Mouse (Mus musculus) lung, embryonic 14.5 days (tissue): Measurements from ENCODE around the gene Slc12a8. TPM values are rescaled to one million over a fixed set of nuclear protein-coding genes. Genes with fewer than 3 reads are reported as not detected.
A peak's percentile ranks its signal among the peaks of the same experiment; 100 is the strongest.

Source experiments
- ATAC-seq: fragments of 200-750 bp; cut with Nextera tagmentation; 2 replicates; pipeline ENCODE4 v1.8.0; 2017; ENCODE audit warnings: mild to moderate bottlenecking, moderate TSS enrichment, moderate library complexity; ENCODE audit not compliant: insufficient read depth
- DNase-seq: peaks from one replicate; pipeline ENCODE4 v3.0.0-alpha.2; 2015
- H3K27ac ChIP-seq: fragments of 300-500 bp; sonication (generic); 2 replicates; pipeline ENCODE4 v1.5.1; 2014; ENCODE audit warnings: low read depth, mild to moderate bottlenecking, moderate library complexity
- H3K27me3 ChIP-seq: fragments of 300-500 bp; sonication (generic); 2 replicates; pipeline ENCODE4 v1.6.1; 2014; ENCODE audit warnings: low read length, control low read depth; ENCODE audit not compliant: insufficient read depth
- H3K36me3 ChIP-seq: fragments of 300-500 bp; sonication (generic); 2 replicates; pipeline ENCODE4 v1.6.1; 2014; ENCODE audit warnings: control low read depth; ENCODE audit not compliant: insufficient read depth
- H3K4me1 ChIP-seq: fragments of 300-500 bp; sonication (generic); 2 replicates; pipeline ENCODE4 v1.6.1; 2014; ENCODE audit warnings: antibody characterized with exemption, control low read depth; ENCODE audit not compliant: insufficient read depth
- H3K4me2 ChIP-seq: fragments of 300-500 bp; sonication (generic); 2 replicates; pipeline ENCODE4 v1.6.1; 2014; ENCODE audit warnings: mild to moderate bottlenecking
- H3K4me3 ChIP-seq: fragments of 300-500 bp; sonication (generic); 2 replicates; pipeline ENCODE4 v1.5.1; 2014; ENCODE audit warnings: low read depth, low read length
- H3K9ac ChIP-seq: fragments of 300-500 bp; sonication (generic); 2 replicates; pipeline ENCODE4 v1.6.1; 2014
- H3K9me3 ChIP-seq: fragments of 300-500 bp; sonication (generic); 2 replicates; pipeline ENCODE4 v1.6.1; 2016; ENCODE audit warnings: low read depth, low read length, control low read depth
- CTCF ChIP-seq: IDR thresholded peaks from 2 replicates; pipeline ENCODE4 v1.5.1; 2016; ENCODE audit warnings: antibody characterized with exemption, low read depth
- WGBS: fragments of 180-500 bp; shearing (Covaris S2); extraction: QIAGEN DNeasy Blood & Tissue Kit; methylation state at CpG from one replicate; pipeline ENCODE4 v1.1.7; 2014; 5-methylcytosine and 5-hydroxymethylcytosine counted together
- polyA plus RNA-seq: library from polyadenylated mRNA; unstranded; fragments of >200 nt; fragmentation: Nextera tagmentation; extraction: Ambion mirVana; gene quantifications from 2 replicates; pipeline ENCODE4 v1.2.1, GENCODE M21; 2014

The Slc12a8 gene
- polyA plus RNA-seq, 1 experiment from 2014 or later: 1.1 TPM

DNA sequence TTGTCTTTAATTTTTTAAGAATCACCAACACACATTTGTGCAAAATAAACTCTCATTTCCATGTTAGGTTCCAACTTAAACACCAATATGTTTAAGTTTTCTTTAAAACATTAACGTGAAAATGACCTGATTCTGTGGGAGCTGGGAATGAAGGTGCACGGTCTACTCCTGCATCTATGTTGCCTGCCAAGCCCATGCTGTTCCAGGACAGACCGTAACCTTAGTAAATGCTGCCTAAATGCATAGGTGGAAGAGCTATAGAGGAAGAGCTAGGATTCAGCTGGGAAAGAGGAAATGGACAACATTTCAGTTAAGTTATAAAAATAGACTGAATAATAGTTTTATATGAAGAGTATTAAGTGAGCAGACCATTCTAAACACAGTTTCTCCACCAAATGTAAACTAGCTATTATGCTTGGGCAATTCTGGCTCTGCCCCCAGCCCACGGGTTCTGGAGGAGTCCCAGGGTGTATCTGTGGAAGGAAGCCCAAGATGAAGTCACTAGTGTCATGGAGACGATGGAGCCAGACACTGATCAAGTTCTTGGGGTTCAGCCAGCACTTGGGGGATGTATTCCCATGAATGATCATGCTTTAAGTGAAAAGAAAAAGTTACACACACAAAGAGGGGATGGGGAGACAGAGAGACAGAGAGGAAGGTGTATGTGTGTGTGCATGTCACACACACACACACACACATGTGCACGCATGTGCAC is 95.1 kb downstream of the Slc12a8 start:
- Histone ChIP-seq H3K36me3 (no peaks in the 10 kb centered on the region), H3K9ac (no peak overlapping the region), H3K4me3 (no peak overlapping the region), H3K4me2 (no peak overlapping the region), H3K27me3 (no peaks in the 10 kb centered on the region), H3K27ac (no peak overlapping the region), H3K9me3 (no peaks in the 10 kb centered on the region), H3K4me1 (no peaks in the 10 kb centered on the region)
- WGBS: 68% methylated on average over 6 of the region's 6 CpGs
- TF ChIP-seq CTCF: no peak
- ATAC-seq (no peak), DNase-seq (peak; percentile 36)

DNA sequence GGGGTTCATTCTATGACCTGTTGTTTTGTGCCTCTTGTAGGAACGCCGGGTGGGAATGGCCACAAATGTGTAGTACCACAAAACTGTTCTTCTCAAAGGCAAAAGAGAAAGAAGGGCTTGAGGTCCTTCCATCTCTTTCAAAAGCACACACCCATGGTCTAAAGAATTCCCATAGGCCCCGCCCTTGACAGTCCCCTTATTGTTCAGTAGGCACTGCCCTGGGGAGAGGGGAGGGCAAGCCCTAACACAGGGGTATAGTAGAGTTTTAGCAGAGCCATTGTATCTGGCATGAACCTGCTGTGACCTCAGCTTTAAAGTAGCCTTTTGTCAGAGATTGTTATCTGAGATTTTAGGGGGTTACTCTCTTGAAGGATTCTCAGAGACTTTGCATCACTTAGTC is 98.9 kb downstream of the Slc12a8 start:
- H3K4me3 ChIP-seq: no peak overlapping the region
- H3K27ac ChIP-seq: no peak overlapping the region
- H3K4me1 ChIP-seq: no peaks in the 10 kb centered on the region
- TF ChIP-seq CTCF: no peak
- H3K9ac ChIP-seq: no peak overlapping the region
- DNase-seq (no peak), ATAC-seq (no peak)
- H3K27me3 ChIP-seq: no peaks in the 10 kb centered on the region
- H3K36me3 ChIP-seq: no peaks in the 10 kb centered on the region
- no peaks in the 10 kb centered on the region for H3K9me3 ChIP-seq
- no peak overlapping the region for H3K4me2 ChIP-seq
- 93% methylated on average over 3 of the region's 3 CpGs for whole genome bisulfite sequencing

DNA sequence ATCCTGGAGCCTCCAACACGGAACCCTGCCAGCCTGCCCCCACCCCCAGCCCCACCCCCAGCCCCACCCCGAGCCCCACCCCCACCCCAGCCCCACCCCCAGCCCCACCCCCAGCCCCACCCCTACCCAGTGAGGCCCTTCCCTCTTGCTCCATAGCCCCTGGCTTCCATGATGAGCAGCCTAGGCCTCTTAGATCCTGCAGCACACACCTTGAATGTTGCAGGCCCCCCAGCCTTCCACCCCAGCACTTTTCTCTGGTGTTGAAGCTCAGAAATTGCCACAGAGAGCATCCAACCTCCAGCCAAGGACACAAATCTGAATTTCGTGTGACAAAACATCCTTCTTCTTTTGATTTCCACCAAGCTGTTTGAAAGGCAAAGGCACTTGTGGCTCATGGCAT is 104.7 kb downstream of the Slc12a8 start:
- WGBS: 66% methylated on average over 2 of the region's 3 CpGs
- ATAC-seq: no peak
- DNase-seq: no peak
- Histone ChIP-seq H3K9me3 (no peaks in the 10 kb centered on the region), H3K4me3 (no peak overlapping the region), H3K27ac (no peak overlapping the region), H3K4me2 (no peak overlapping the region), H3K9ac (no peak overlapping the region), H3K36me3 (no peaks in the 10 kb centered on the region), H3K4me1 (no peaks in the 10 kb centered on the region), H3K27me3 (no peaks in the 10 kb centered on the region)
- no peak for TF ChIP-seq CTCF

DNA sequence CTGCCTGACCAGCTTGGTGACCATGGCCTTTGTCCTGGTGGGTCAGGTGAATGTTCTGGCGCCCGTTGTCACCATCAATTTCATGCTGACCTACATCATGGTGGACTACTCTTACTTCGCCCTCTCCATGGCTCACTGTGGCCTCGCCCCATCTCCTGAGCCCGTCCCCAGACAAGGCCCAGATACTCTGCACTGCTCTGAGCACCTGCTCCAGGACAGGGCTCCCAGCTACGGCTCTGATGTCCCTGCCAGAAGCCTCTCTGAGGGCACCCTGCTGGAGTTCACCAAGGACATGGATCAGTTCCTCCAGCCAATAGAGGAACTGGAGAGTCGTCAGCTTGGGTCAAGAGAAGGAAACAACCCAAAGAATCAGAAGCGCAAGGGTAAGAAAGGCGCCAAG is 107.5 kb downstream of the Slc12a8 start:
- no peaks in the 10 kb centered on the region for H3K9me3 ChIP-seq
- no peak overlapping the region for H3K27ac ChIP-seq
- no peak overlapping the region for H3K4me3 ChIP-seq
- ATAC-seq (no peak), DNase-seq (no peak)
- H3K9ac ChIP-seq: no peak overlapping the region
- 91% methylated on average over 9 of the region's 9 CpGs for WGBS
- no peaks in the 10 kb centered on the region for H3K36me3 ChIP-seq
- H3K4me1 ChIP-seq: no peaks in the 10 kb centered on the region
- H3K27me3 ChIP-seq: no peaks in the 10 kb centered on the region
- H3K4me2 ChIP-seq: no peak overlapping the region
- no peak for TF ChIP-seq CTCF

GRCm38 (mm10) chr16:33629539-33629938 is 112.4 kb downstream of the Slc12a8 start:
- H3K4me2 ChIP-seq: no peak overlapping the region
- H3K36me3 ChIP-seq: no peaks in the 10 kb centered on the region
- H3K27me3 ChIP-seq: no peaks in the 10 kb centered on the region
- TF ChIP-seq CTCF: no peak
- ATAC-seq (no peak), DNase-seq (no peak)
- H3K9ac ChIP-seq: no peak overlapping the region
- 75% methylated on average over 5 of the region's 5 CpGs for WGBS
- H3K9me3 ChIP-seq: no peaks in the 10 kb centered on the region
- H3K4me1 ChIP-seq: no peaks in the 10 kb centered on the region
- no peak overlapping the region for H3K4me3 ChIP-seq
- H3K27ac ChIP-seq: no peak overlapping the region

GRCm38 (mm10) chr16:33635836-33636595 is 118.9 kb downstream of the Slc12a8 start:
- Histone ChIP-seq H3K36me3 (no peaks in the 10 kb centered on the region), H3K4me2 (no peak overlapping the region), H3K4me3 (no peak overlapping the region), H3K9me3 (no peaks in the 10 kb centered on the region), H3K27me3 (no peaks in the 10 kb centered on the region), H3K4me1 (no peaks in the 10 kb centered on the region), H3K9ac (no peak overlapping the region), H3K27ac (no peak overlapping the region)
- no peak for DNase-seq
- no peak for ATAC-seq
- WGBS: 71% methylated on average over 12 of the region's 12 CpGs
- no peak for TF ChIP-seq CTCF

DNA sequence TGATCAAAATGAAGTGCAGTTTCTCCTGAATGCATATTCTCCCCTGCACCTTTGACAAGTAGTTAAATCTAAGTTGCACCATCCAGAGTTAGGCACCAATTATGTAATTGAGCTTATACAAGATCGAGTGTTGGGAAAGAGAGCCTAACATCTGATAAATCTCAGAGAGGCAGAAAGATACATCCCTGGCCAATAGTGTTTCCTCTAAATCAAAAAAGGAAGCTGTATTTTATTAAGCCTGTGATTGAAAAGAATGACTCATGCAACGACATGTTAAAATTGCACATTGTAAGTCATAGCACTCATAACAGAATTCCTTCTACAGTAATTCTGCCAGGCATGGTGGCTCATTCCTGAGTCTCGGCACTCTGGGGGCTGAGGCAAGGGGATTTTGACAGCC is 124.7 kb downstream of the Slc12a8 start:
- no peak overlapping the region for H3K4me2 ChIP-seq
- ATAC-seq (no peak), DNase-seq (peak; percentile 19)
- H3K27me3 ChIP-seq: no peaks in the 10 kb centered on the region
- H3K9ac ChIP-seq: no peak overlapping the region
- WGBS: 31% methylated on average over 3 of the region's 3 CpGs
- no peaks in the 10 kb centered on the region for H3K36me3 ChIP-seq
- no peaks in the 10 kb centered on the region for H3K9me3 ChIP-seq
- no peaks in the 10 kb centered on the region for H3K4me1 ChIP-seq
- no peak overlapping the region for H3K27ac ChIP-seq
- H3K4me3 ChIP-seq: no peak overlapping the region
- TF ChIP-seq CTCF: no peak
